ENCODE assay signal across 9 mouse cellular contexts in the genomic region with DNA sequence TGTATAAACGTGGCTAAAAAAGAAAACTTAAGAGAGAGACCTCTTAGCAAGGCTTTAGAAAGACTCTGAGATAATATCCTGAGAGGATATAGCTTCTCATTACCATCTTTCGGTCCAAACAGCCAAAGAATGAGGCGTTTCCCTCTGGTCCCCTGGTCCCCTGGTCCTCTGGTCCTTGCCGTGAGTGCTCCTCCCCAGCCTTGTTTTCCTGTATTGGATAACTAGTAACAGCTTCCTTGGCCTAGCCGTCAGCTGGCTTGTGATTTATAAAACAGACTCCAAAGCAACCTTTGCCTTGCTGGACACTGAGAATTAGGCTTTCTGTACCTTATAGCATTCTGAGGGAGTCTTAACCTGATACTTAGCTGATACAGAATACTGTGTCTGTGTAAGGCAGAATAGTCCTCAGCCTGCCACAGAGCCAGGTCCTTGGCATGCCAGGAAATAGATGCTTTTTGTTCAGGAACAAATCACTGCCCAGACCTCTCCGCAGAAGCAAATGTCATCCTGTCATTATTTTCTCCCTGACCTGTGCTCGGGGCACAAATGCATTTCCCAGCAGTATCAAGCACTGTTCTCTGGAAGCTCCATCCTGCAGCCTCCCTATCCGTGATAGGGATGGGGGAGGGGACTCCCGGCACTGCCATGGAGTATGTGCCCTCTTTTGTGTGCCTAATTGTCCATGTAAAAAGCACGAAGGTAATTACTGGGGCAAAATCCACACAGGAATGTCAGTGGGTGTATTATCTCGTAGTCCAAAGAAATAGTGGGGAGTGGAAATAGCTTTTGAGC.
A peak's percentile ranks its signal among the peaks of the same experiment; 100 is the strongest.
DNase-seq lines count a peak whose midpoint lies in the region; ATAC-seq and TF ChIP-seq lines count a peak whose summit lies in the region.
"Had no signal": no experiment of that assay in that cellular context is flagged by ENCODE, and none has a peak within 500 bp of the region (broad histone marks: within the 10 kb centered on the region; RNA-seq: fewer than 3 reads in every experiment).

No protein-coding gene starts in this region.

- H3K9ac ChIP-seq in heart, postnatal 0 days (replicated peaks; ENCODE audit: low read depth, low read length), result no peak overlapping the region
- no peak overlapping the region for H3K9ac ChIP-seq in intestine, embryonic 15.5 days

- no peak for ATAC-seq in heart, postnatal 0 days (ENCODE audit: insufficient read depth, low read depth)
- ATAC-seq in intestine, embryonic 15.5 days, result no peak

- 42% methylated on average over 11 of the region's 11 CpGs for WGBS in heart, postnatal 0 days
- WGBS in intestine, embryonic 15.5 days, result 46% methylated on average over 11 of the region's 11 CpGs

- no peak for TF ChIP-seq CTCF in heart, postnatal 0 days (IDR thresholded peaks at IDR 0.05; ENCODE audit: low read depth)

- no peak overlapping the region for H3K4me2 ChIP-seq in heart, postnatal 0 days (ENCODE audit: low read depth, low read length)
- no peak overlapping the region for H3K4me2 ChIP-seq in intestine, embryonic 15.5 days (replicated peaks)

- no peak overlapping the region for H3K4me3 ChIP-seq in heart, postnatal 0 days (ENCODE audit: low read depth, low read length)
- H3K4me3 ChIP-seq in intestine, embryonic 15.5 days (replicated peaks), result no peak overlapping the region
- H3K4me3 ChIP-seq: myocyte had no signal

- peaks cover 12% of the 10 kb centered on the region; the same call in 1 of the 2 replicates for H3K4me1 ChIP-seq in heart, postnatal 0 days (ENCODE audit: control insufficient read depth, insufficient read depth)
- no peaks in the 10 kb centered on the region for H3K4me1 ChIP-seq in intestine, embryonic 15.5 days (replicated peaks)

- 0 out of 2 replicates have a peak overlapping the region, but pooled peaks have one; percentile 1 for H3K27ac ChIP-seq in heart, postnatal 0 days (ENCODE audit: low read depth)
- no peak overlapping the region for H3K27ac ChIP-seq in intestine, embryonic 15.5 days

- H3K27me3 ChIP-seq in heart, postnatal 0 days (ENCODE audit: control insufficient read depth, insufficient read depth, low read length), result no peaks in the 10 kb centered on the region
- no peaks in the 10 kb centered on the region for H3K27me3 ChIP-seq in intestine, embryonic 15.5 days (replicated peaks)

- TF ChIP-seq EP300 in heart, postnatal 0 days (IDR thresholded peaks at IDR 0.05; ENCODE audit: low read depth), result no peak

- intact Hi-C loops in left cerebral cortex, postnatal 4 days (cut with DNase I), result loop anchor here (10.0 kb wide), 1 partner anchor 499 kb away; the partner anchor contains the start of gene Adamts9

- no peaks in the 10 kb centered on the region for H3K9me3 ChIP-seq in heart, postnatal 0 days (replicated peaks; ENCODE audit: control insufficient read depth, low read length)
- no peaks in the 10 kb centered on the region for H3K9me3 ChIP-seq in intestine, embryonic 15.5 days

- DNase-seq in left cerebral cortex, postnatal 4 days, result peak; percentile 3
- no peak for DNase-seq in left cerebral cortex, adult 11 months (ENCODE audit: low spot score)
- no peak for DNase-seq in heart, postnatal 0 days (ENCODE audit: low spot score)
- peak; percentile 16 to 19 for DNase-seq in kidney, postnatal 36 days
- DNase-seq in spleen, adult 12 weeks (ENCODE audit: low spot score), result no peak
- no peak for DNase-seq in thymus, adult 18-20 months
- no peak for DNase-seq in T-cell, adult 2 months (ENCODE audit: low spot score)

- no peaks in the 10 kb centered on the region for H3K36me3 ChIP-seq in heart, postnatal 0 days (replicated peaks; ENCODE audit: control insufficient read depth, insufficient read depth, low read length)
- H3K36me3 ChIP-seq in intestine, embryonic 15.5 days, result no peaks in the 10 kb centered on the region

Comparison
In these comparisons a context has a peak if more than half of its experiments do, and no peak if none do; other contexts are left out.
1. DNase-seq: peak in left cerebral cortex, postnatal 4 days (single experiment) and kidney, postnatal 36 days (2 of 2); none in left cerebral cortex, adult 11 months (single experiment), heart, postnatal 0 days (single experiment), spleen, adult 12 weeks (single experiment), thymus, adult 18-20 months (0 of 2) and T-cell, adult 2 months (single experiment).